Mouse (Mus musculus): ENCODE results near the gene Gm17728.

- no peak for TF ChIP-seq CTCF (IDR thresholded peaks at IDR 0.05)
- TF ChIP-seq EP300 (IDR thresholded peaks at IDR 0.05): no peak
Measured at GRCm38 (mm10) chr17:9419016-9419415, 2.8 kb upstream of the Gm17728 start.

Data from lung, postnatal 0 days (tissue).